Mouse (Mus musculus): Measurements from ENCODE around the gene Hk3. TPM values are rescaled to one million over a fixed set of nuclear protein-coding genes. Genes with fewer than 3 reads are reported as not detected.

Hk3 gene
- polyA plus RNA-seq, 1 experiment from 2014 or later = 1.5 TPM

DNA sequence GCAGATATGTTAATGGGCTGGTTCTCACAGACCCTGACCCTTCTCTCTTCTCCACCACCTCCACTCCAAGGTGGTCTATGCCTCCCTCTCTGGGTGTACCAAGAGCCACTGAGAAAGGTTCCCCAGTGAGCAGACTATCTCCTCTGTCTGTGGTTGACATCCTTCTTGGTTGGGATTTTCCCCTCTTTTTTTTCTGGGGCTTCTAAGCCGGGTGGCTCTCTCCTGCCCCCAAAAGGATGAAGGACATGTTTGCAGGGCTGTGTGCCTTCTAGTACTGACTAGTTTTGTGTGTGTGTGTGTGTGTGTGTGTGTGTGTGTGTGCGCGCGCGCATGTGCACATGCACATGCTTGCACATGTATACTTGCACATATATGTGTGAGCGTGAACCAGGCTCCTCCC is 55.9 kb downstream of the Hk3 start:
- Histone ChIP-seq H3K4me1 (ENCODE audit: control insufficient read depth, insufficient read depth, low read length) (no peaks in the 10 kb centered on the region), H3K4me3 (ENCODE audit: low read length) (no peak overlapping the region), H3K27me3 (replicated peaks; ENCODE audit: control insufficient read depth, insufficient read depth, low read length) (no peaks in the 10 kb centered on the region), H3K9ac (ENCODE audit: low read depth, low read length) (no peak overlapping the region), H3K36me3 (ENCODE audit: control insufficient read depth, insufficient read depth, low read length) (no peaks in the 10 kb centered on the region), H3K4me2 (ENCODE audit: low read depth, low read length) (no peak overlapping the region), H3K27ac (ENCODE audit: low read length) (no peak overlapping the region), H3K9me3 (ENCODE audit: control insufficient read depth, low read length) (no peaks in the 10 kb centered on the region)
- WGBS = 86% methylated on average over 6 of the region's 6 CpGs
- no peak for ATAC-seq

DNA sequence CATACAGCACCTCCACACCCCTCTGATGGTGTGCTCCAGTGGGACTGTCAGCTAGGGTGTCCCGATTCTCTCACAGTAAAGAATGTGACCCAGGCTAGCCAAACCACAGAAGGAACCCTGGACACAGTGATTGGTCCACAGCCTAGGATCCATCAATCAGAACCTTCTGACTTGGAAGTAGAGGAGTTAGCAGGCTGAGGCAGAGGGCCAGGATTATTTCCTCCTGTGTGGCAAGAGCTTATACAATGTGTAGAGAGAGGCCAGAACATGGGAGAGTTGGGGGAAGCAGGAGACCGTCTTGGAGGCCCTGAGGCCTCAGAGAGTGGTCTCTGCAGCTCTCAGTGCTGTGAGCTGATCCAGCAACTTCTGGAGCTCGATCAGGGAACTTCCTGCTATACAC is 60.7 kb downstream of the Hk3 start:
- H3K9ac ChIP-seq (ENCODE audit: low read depth, low read length) = no peak overlapping the region
- H3K27ac ChIP-seq (ENCODE audit: low read length) = no peak overlapping the region
- WGBS = 56% methylated on average over 3 of the region's 3 CpGs
- ATAC-seq = no peak
- no peak overlapping the region for H3K4me3 ChIP-seq (ENCODE audit: low read length)
- H3K36me3 ChIP-seq (ENCODE audit: control insufficient read depth, insufficient read depth, low read length) = no peaks in the 10 kb centered on the region
- peaks cover 10% of the 10 kb centered on the region; the same call in 1 of the 2 replicates for H3K27me3 ChIP-seq (replicated peaks; ENCODE audit: control insufficient read depth, insufficient read depth, low read length)
- H3K9me3 ChIP-seq (ENCODE audit: control insufficient read depth, low read length) = no peaks in the 10 kb centered on the region
- H3K4me1 ChIP-seq (ENCODE audit: control insufficient read depth, insufficient read depth, low read length) = peaks cover 3% of the 10 kb centered on the region; the same call in 1 of the 2 replicates
- no peak overlapping the region for H3K4me2 ChIP-seq (ENCODE audit: low read depth, low read length)

DNA sequence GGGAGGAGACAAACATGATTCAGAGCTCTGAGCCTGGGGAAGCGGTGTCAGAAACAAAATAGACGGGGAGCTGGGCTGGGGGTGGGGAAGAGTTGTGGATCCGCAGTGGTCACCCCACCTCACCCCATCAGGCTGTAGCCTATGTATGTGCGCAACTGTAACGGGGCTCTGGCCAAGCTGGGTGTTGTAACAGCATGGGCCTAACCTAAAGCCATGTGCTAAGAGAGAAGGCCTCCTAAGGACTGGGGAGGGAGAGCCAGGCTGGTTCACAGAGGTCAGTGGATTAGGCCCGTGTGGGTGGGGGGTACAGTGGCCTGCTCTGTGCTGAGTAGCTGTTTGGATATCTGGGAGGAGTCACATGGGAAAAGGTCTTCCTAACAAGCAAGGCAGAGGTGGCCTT is 61.3 kb downstream of the Hk3 start:
- ATAC-seq = no peak
- Histone ChIP-seq H3K9ac (ENCODE audit: low read depth, low read length) (no peak overlapping the region), H3K4me2 (ENCODE audit: low read depth, low read length) (no peak overlapping the region), H3K9me3 (ENCODE audit: control insufficient read depth, low read length) (no peaks in the 10 kb centered on the region), H3K4me3 (ENCODE audit: low read length) (no peak overlapping the region), H3K27me3 (replicated peaks; ENCODE audit: control insufficient read depth, insufficient read depth, low read length) (peaks cover 15% of the 10 kb centered on the region; the same call in 1 of the 2 replicates), H3K36me3 (ENCODE audit: control insufficient read depth, insufficient read depth, low read length) (no peaks in the 10 kb centered on the region), H3K4me1 (ENCODE audit: control insufficient read depth, insufficient read depth, low read length) (peaks cover 3% of the 10 kb centered on the region; the same call in 1 of the 2 replicates), H3K27ac (ENCODE audit: low read length) (no peak overlapping the region)
- WGBS = 42% methylated on average over 6 of the region's 6 CpGs

DNA sequence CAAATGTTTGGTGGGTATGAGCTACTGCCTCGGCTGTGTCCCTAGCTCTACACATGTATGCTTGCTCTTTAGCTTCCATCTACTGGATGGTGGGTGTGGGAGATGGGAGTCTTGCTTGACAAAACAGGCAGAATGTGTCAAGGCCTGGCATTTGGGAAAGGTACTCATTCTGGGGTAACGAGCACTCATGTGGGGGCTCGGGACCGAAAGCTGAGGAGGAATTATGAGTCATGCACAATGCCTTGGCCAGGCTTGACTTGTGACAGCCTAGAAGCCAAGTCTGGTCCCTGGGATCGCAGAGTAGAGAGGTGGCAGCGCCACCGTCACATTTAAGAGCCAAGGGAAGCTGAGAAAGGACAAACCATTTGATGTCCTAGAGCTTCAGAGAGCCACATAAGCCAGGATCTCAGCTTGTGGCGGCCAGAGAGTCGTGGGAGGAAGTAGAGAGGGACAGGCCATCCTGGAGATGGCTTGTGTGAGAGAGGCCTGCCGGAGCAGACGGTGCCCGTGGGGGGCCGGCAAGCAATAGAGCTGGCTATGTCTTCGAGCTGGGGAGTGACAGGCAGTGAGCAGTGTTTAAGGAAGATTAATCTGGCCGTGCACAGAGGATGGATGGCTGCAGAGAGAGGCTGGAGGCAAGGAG is 62.0 kb downstream of the Hk3 start:
- H3K36me3 ChIP-seq (ENCODE audit: control insufficient read depth, insufficient read depth, low read length) = no peaks in the 10 kb centered on the region
- H3K4me3 ChIP-seq (ENCODE audit: low read length) = no peak overlapping the region
- H3K27ac ChIP-seq (ENCODE audit: low read length) = no peak overlapping the region
- H3K27me3 ChIP-seq (replicated peaks; ENCODE audit: control insufficient read depth, insufficient read depth, low read length) = peaks cover 20% of the 10 kb centered on the region; the same call in 1 of the 2 replicates
- no peak for ATAC-seq
- H3K4me2 ChIP-seq (ENCODE audit: low read depth, low read length) = no peak overlapping the region
- H3K4me1 ChIP-seq (ENCODE audit: control insufficient read depth, insufficient read depth, low read length) = peaks cover 3% of the 10 kb centered on the region; the same call in 1 of the 2 replicates
- no peaks in the 10 kb centered on the region for H3K9me3 ChIP-seq (ENCODE audit: control insufficient read depth, low read length)
- H3K9ac ChIP-seq (ENCODE audit: low read depth, low read length) = no peak overlapping the region
- WGBS = 59% methylated on average over 15 of the region's 15 CpGs

DNA sequence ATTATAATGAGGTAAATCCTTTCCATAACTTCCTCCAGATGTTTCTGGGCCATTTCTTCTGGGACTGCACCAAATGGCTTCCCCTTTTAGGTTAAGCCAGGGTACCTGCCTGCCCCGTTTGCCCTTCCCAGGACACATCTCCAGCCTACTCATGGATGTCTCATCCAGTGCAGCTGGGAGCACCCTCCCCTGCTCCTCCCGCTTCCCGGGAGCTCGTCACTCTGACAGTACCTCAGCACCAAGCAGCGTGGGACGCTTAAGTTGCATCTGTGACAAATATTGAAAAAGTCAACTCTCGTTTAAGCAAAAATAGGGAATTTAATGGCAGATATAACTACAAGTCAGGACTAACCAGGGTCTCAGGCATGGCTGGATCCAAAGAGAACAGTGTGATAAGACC is 63.9 kb downstream of the Hk3 start:
- Histone ChIP-seq H3K36me3 (ENCODE audit: control insufficient read depth, insufficient read depth, low read length) (no peaks in the 10 kb centered on the region), H3K9ac (ENCODE audit: low read depth, low read length) (no peak overlapping the region), H3K27ac (ENCODE audit: low read length) (no peak overlapping the region), H3K4me1 (ENCODE audit: control insufficient read depth, insufficient read depth, low read length) (peaks cover 3% of the 10 kb centered on the region; the same call in 1 of the 2 replicates), H3K27me3 (replicated peaks; ENCODE audit: control insufficient read depth, insufficient read depth, low read length) (peaks cover 35% of the 10 kb centered on the region; the same call in 1 of the 2 replicates), H3K9me3 (ENCODE audit: control insufficient read depth, low read length) (no peaks in the 10 kb centered on the region), H3K4me2 (ENCODE audit: low read depth, low read length) (no peak overlapping the region), H3K4me3 (ENCODE audit: low read length) (no peak overlapping the region)
- WGBS = 77% methylated on average over 7 of the region's 7 CpGs
- no peak for ATAC-seq

Other genes with a start within 250 kb of the Hk3 start
- gene Eif4e1b, start 237.4 kb downstream of the Hk3 start, polyA plus RNA-seq (2015; fragmentation: Nextera tagmentation; extraction: Ambion mirVana) = not detected in 2 replicates
- gene Tspan17, start 232.0 kb downstream of the Hk3 start, polyA plus RNA-seq (2015; fragmentation: Nextera tagmentation; extraction: Ambion mirVana) = 13.6 and 14.1 TPM in 2 replicates
- gene Unc5a, start 72.0 kb downstream of the Hk3 start, polyA plus RNA-seq (2015; fragmentation: Nextera tagmentation; extraction: Ambion mirVana) = 1.4 and 2.4 TPM in 2 replicates
- 19.2 and 20.8 TPM in 2 replicates for gene Uimc1, start 78.9 kb upstream of the Hk3 start, polyA plus RNA-seq (2015; fragmentation: Nextera tagmentation; extraction: Ambion mirVana)
- 11.2 and 12.5 TPM in 2 replicates for gene Zfp346, start 83.9 kb upstream of the Hk3 start, polyA plus RNA-seq (2015; fragmentation: Nextera tagmentation; extraction: Ambion mirVana)
- not detected in 2 replicates for gene Gm17617, start 112.2 kb upstream of the Hk3 start, polyA plus RNA-seq (2015; fragmentation: Nextera tagmentation; extraction: Ambion mirVana)
- gene Fgfr4, start 131.3 kb upstream of the Hk3 start, polyA plus RNA-seq (2015; fragmentation: Nextera tagmentation; extraction: Ambion mirVana) = 11.7 and 12.4 TPM in 2 replicates
- 33.1 and 37.1 TPM in 2 replicates for gene Nsd1, start 188.4 kb upstream of the Hk3 start, polyA plus RNA-seq (2015; fragmentation: Nextera tagmentation; extraction: Ambion mirVana)